Mouse (Mus musculus): ENCODE results near the gene Med4. TPM values are rescaled to one million over a fixed set of nuclear protein-coding genes. Genes with fewer than 3 reads are reported as not detected.

The Med4 gene
- polyA plus RNA-seq, 1 experiment from 2014 or later = 96.3 TPM

GRCm38 (mm10) chr14:73493356-73493755 lies 16.5 kb upstream of the Med4 start:
- Histone ChIP-seq H3K9ac (ENCODE audit: low read depth, low read length) (no peak overlapping the region), H3K4me1 (replicated peaks; ENCODE audit: control insufficient read depth, insufficient read depth, low read length) (no peaks in the 10 kb centered on the region), H3K36me3 (ENCODE audit: control insufficient read depth, insufficient read depth, low read length) (no peaks in the 10 kb centered on the region), H3K4me3 (ENCODE audit: low read depth, low read length) (no peak overlapping the region), H3K9me3 (ENCODE audit: control insufficient read depth, low read length) (no peaks in the 10 kb centered on the region), H3K27ac (ENCODE audit: low read depth, low read length) (no peak overlapping the region), H3K4me2 (replicated peaks; ENCODE audit: low read depth, low read length) (no peak overlapping the region), H3K27me3 (ENCODE audit: control insufficient read depth, insufficient read depth, low read length) (no peaks in the 10 kb centered on the region)
- 95% methylated on average over 6 of the region's 6 CpGs for WGBS
- DNase-seq (ENCODE audit: low spot score) (no peak), ATAC-seq (ENCODE audit: low FRiP score) (no peak)

DNA sequence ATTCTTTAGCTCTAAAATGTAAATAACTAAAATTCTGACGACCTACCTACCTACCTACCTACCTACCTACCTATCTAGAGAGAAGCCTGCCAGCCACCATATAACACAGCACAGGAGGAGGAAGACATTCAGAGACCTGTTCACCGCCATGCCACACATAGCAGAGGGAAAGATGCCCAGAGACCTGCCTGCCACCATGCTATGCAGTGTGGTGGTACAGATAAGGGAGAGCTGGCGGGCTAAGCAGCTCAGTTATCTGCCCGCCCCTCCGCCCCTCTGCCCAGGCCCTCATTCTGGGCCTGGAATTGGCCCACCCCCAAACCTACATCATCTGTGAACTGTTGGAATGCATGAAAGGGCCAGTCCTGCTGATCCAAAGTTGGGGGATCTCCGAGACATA lies 15.7 kb upstream of the Med4 start:
- H3K4me2 ChIP-seq (replicated peaks; ENCODE audit: low read depth, low read length) = no peak overlapping the region
- H3K4me3 ChIP-seq (ENCODE audit: low read depth, low read length) = no peak overlapping the region
- H3K36me3 ChIP-seq (ENCODE audit: control insufficient read depth, insufficient read depth, low read length) = no peaks in the 10 kb centered on the region
- no peak overlapping the region for H3K9ac ChIP-seq (ENCODE audit: low read depth, low read length)
- H3K27ac ChIP-seq (ENCODE audit: low read depth, low read length) = no peak overlapping the region
- ATAC-seq (ENCODE audit: low FRiP score) (no peak), DNase-seq (ENCODE audit: low spot score) (no peak)
- no peaks in the 10 kb centered on the region for H3K9me3 ChIP-seq (ENCODE audit: control insufficient read depth, low read length)
- no peaks in the 10 kb centered on the region for H3K27me3 ChIP-seq (ENCODE audit: control insufficient read depth, insufficient read depth, low read length)
- no peaks in the 10 kb centered on the region for H3K4me1 ChIP-seq (replicated peaks; ENCODE audit: control insufficient read depth, insufficient read depth, low read length)
- 71% methylated on average over 6 of the region's 6 CpGs for WGBS

- Histone ChIP-seq H3K9ac (ENCODE audit: low read depth, low read length) (no peak overlapping the region), H3K9me3 (ENCODE audit: control insufficient read depth, low read length) (no peaks in the 10 kb centered on the region), H3K36me3 (ENCODE audit: control insufficient read depth, insufficient read depth, low read length) (no peaks in the 10 kb centered on the region), H3K4me1 (replicated peaks; ENCODE audit: control insufficient read depth, insufficient read depth, low read length) (no peaks in the 10 kb centered on the region), H3K27me3 (ENCODE audit: control insufficient read depth, insufficient read depth, low read length) (no peaks in the 10 kb centered on the region), H3K27ac (ENCODE audit: low read depth, low read length) (no peak overlapping the region), H3K4me2 (replicated peaks; ENCODE audit: low read depth, low read length) (no peak overlapping the region), H3K4me3 (ENCODE audit: low read depth, low read length) (no peak overlapping the region)
- WGBS = 69% methylated on average over 7 of the region's 7 CpGs
- DNase-seq (ENCODE audit: low spot score) (no peak), ATAC-seq (ENCODE audit: low FRiP score) (no peak)
These were observed 14.1 kb upstream of the Med4 start for GRCm38 (mm10) chr14:73495753-73496152.

DNA sequence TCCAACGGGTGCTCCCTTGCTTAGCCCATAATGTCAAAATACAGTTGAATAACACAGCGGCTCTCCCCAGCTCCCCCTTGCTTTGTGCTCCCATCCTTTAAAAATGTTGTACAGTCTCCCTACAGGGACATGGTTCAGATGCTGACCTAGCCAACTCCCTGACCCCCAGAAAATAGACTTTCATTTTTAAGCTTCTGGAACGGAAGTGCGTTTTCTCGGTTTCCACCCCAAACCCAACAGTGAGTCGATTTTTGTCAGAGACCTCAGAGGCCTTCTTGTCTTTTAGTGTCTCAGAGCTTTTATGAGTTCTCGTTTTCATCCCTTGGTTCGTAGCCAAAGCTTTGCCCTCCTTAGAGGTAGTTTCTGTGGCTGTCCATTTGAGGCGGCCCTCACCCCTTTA lies 8.5 kb upstream of the Med4 start:
- H3K4me3 ChIP-seq (ENCODE audit: low read depth, low read length) = no peak overlapping the region
- no peak overlapping the region for H3K4me2 ChIP-seq (replicated peaks; ENCODE audit: low read depth, low read length)
- H3K9ac ChIP-seq (ENCODE audit: low read depth, low read length) = no peak overlapping the region
- H3K27ac ChIP-seq (ENCODE audit: low read depth, low read length) = no peak overlapping the region
- H3K4me1 ChIP-seq (replicated peaks; ENCODE audit: control insufficient read depth, insufficient read depth, low read length) = no peaks in the 10 kb centered on the region
- DNase-seq (ENCODE audit: low spot score) (no peak), ATAC-seq (ENCODE audit: low FRiP score) (no peak)
- no peaks in the 10 kb centered on the region for H3K36me3 ChIP-seq (ENCODE audit: control insufficient read depth, insufficient read depth, low read length)
- no peaks in the 10 kb centered on the region for H3K9me3 ChIP-seq (ENCODE audit: control insufficient read depth, low read length)
- H3K27me3 ChIP-seq (ENCODE audit: control insufficient read depth, insufficient read depth, low read length) = no peaks in the 10 kb centered on the region
- WGBS = 91% methylated on average over 9 of the region's 9 CpGs

GRCm38 (mm10) chr14:73501721-73502120 lies 8.1 kb upstream of the Med4 start:
- 67% methylated on average over 6 of the region's 6 CpGs for WGBS

DNA sequence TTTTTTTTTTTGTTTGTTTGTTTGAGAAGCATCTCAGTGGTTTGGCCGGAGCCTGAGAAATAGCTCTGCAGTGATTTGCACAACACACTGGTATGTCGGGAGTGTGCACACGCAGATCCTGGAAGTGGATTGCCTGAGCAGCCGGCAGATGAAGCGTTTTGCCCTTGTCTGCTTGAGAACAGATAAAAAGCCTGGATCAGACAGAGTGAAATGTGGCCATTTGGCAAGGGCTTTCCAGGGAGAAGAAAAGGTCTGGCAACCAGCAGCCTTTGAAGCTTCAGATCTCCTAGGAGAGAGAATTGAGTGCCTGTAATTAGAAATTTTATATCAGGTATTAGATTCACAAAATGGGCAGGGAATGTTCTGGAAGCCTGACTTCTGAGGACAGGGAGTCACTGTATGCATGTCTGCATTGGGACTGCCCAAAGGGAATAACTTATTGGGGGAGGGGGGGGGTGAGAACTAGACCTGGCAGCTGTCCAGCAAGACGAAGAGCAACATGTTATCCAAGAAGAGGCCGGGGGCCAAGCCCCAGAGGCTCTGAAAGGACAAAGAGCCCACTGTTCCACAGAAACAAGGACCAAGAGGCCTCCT lies 7.1 kb upstream of the Med4 start:
- peak; percentile 35 for DNase-seq (ENCODE audit: low spot score)
- 58% methylated on average over 7 of the region's 7 CpGs for WGBS

More at GRCm38 (mm10) chr14:73501721-73502120, 8.1 kb upstream of the Med4 start:
- H3K9me3 ChIP-seq (ENCODE audit: control insufficient read depth, low read length) = no peaks in the 10 kb centered on the region
- no peak overlapping the region for H3K4me3 ChIP-seq (ENCODE audit: low read depth, low read length)
- no peak overlapping the region for H3K9ac ChIP-seq (ENCODE audit: low read depth, low read length)
- H3K27ac ChIP-seq (ENCODE audit: low read depth, low read length) = no peak overlapping the region
- no peak for DNase-seq (ENCODE audit: low spot score)
- no peaks in the 10 kb centered on the region for H3K4me1 ChIP-seq (replicated peaks; ENCODE audit: control insufficient read depth, insufficient read depth, low read length)
- no peaks in the 10 kb centered on the region for H3K27me3 ChIP-seq (ENCODE audit: control insufficient read depth, insufficient read depth, low read length)
- ATAC-seq (ENCODE audit: low FRiP score) = no peak
- H3K4me2 ChIP-seq (replicated peaks; ENCODE audit: low read depth, low read length) = no peak overlapping the region
- H3K36me3 ChIP-seq (ENCODE audit: control insufficient read depth, insufficient read depth, low read length) = no peaks in the 10 kb centered on the region

DNA sequence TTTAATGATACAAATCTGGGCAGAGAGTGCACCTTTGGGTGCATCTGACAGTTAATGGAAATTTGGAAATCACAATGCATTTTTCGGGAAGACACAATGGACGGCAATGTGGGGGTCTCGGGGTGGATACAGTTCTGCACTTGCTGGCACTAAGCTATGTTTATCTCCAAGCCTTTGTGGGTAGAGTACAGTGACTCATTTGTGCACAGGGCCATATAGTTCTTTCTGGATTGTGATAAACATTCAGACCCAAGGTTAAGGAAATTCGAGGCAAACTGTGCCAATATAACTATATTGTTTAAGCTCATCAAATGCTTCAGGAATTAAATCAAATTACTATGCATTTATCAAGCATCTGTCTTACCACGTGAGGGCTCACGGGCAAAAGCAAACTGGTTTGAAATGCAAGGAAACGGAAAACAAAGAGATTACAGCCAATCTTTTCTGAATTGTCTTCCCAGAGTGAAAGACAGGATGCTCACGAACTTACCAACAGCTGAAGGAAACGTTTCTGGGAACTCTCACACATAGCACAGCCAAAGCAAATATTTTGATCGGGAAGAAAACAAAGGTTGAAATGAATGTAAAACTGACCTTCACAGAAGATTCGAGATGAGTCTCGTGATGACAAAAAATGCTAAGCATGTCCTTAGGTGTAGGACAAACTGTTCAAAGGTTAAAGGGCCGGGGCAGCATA lies 6.4 kb upstream of the Med4 start:
- Histone ChIP-seq H3K9me3 (ENCODE audit: control insufficient read depth, low read length) (no peaks in the 10 kb centered on the region), H3K9ac (ENCODE audit: low read depth, low read length) (no peak overlapping the region), H3K4me3 (ENCODE audit: low read depth, low read length) (no peak overlapping the region), H3K4me2 (replicated peaks; ENCODE audit: low read depth, low read length) (no peak overlapping the region), H3K36me3 (ENCODE audit: control insufficient read depth, insufficient read depth, low read length) (no peaks in the 10 kb centered on the region), H3K4me1 (replicated peaks; ENCODE audit: control insufficient read depth, insufficient read depth, low read length) (no peaks in the 10 kb centered on the region), H3K27me3 (ENCODE audit: control insufficient read depth, insufficient read depth, low read length) (no peaks in the 10 kb centered on the region), H3K27ac (ENCODE audit: low read depth, low read length) (no peak overlapping the region)
- DNase-seq (ENCODE audit: low spot score) (no peak), ATAC-seq (ENCODE audit: low FRiP score) (0 out of 2 replicates have a peak, but pooled peaks have one; percentile 43)
- WGBS = 69% methylated on average over 13 of the region's 13 CpGs

More for the DNA sequence above, 7.1 kb upstream of the Med4 start:
- H3K27me3 ChIP-seq (ENCODE audit: control insufficient read depth, insufficient read depth, low read length) = no peaks in the 10 kb centered on the region
- H3K4me2 ChIP-seq (replicated peaks; ENCODE audit: low read depth, low read length) = no peak overlapping the region
- H3K9ac ChIP-seq (ENCODE audit: low read depth, low read length) = no peak overlapping the region
- H3K27ac ChIP-seq (ENCODE audit: low read depth, low read length) = no peak overlapping the region
- no peak overlapping the region for H3K4me3 ChIP-seq (ENCODE audit: low read depth, low read length)
- H3K36me3 ChIP-seq (ENCODE audit: control insufficient read depth, insufficient read depth, low read length) = no peaks in the 10 kb centered on the region
- no peaks in the 10 kb centered on the region for H3K4me1 ChIP-seq (replicated peaks; ENCODE audit: control insufficient read depth, insufficient read depth, low read length)
- peak; percentile 61 for ATAC-seq (ENCODE audit: low FRiP score)
- H3K9me3 ChIP-seq (ENCODE audit: control insufficient read depth, low read length) = no peaks in the 10 kb centered on the region

- Histone ChIP-seq H3K27ac (ENCODE audit: low read depth, low read length) (no peak overlapping the region), H3K36me3 (ENCODE audit: control insufficient read depth, insufficient read depth, low read length) (no peaks in the 10 kb centered on the region), H3K9ac (ENCODE audit: low read depth, low read length) (no peak overlapping the region), H3K27me3 (ENCODE audit: control insufficient read depth, insufficient read depth, low read length) (no peaks in the 10 kb centered on the region), H3K4me3 (ENCODE audit: low read depth, low read length) (no peak overlapping the region), H3K4me1 (replicated peaks; ENCODE audit: control insufficient read depth, insufficient read depth, low read length) (no peaks in the 10 kb centered on the region), H3K4me2 (replicated peaks; ENCODE audit: low read depth, low read length) (no peak overlapping the region), H3K9me3 (ENCODE audit: control insufficient read depth, low read length) (no peaks in the 10 kb centered on the region)
- DNase-seq (ENCODE audit: low spot score) (no peak), ATAC-seq (ENCODE audit: low FRiP score) (no peak)
- 65% methylated on average over 8 of the region's 8 CpGs for WGBS
These were observed 3.5 kb upstream of the Med4 start for GRCm38 (mm10) chr14:73506283-73506682.

DNA sequence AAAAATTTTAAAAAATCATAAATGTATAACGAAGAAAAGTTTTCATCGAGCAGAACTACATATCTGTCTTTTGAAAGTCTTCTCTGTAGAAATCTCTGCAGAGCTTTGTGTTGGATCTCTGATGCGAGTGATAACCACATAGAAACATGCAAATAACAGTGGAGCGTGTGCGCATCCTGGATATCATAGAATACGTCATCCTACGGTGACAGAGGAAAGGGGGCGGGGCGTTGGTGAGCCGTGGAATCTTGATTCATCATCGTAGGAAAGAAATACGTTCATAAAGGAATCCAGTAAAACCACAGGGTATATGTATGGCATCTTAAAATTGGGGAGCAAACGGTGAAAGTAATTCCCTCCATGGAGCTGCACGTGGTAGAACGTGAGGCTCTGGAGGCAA lies 2.6 kb upstream of the Med4 start:
- no peaks in the 10 kb centered on the region for H3K4me1 ChIP-seq (replicated peaks; ENCODE audit: control insufficient read depth, insufficient read depth, low read length)
- no peak for DNase-seq (ENCODE audit: low spot score)
- ATAC-seq (ENCODE audit: low FRiP score) = no peak
- H3K4me2 ChIP-seq (replicated peaks; ENCODE audit: low read depth, low read length) = no peak overlapping the region
- no peak overlapping the region for H3K27ac ChIP-seq (ENCODE audit: low read depth, low read length)
- WGBS = 90% methylated on average over 15 of the region's 15 CpGs
- H3K9me3 ChIP-seq (ENCODE audit: control insufficient read depth, low read length) = no peaks in the 10 kb centered on the region
- no peak overlapping the region for H3K9ac ChIP-seq (ENCODE audit: low read depth, low read length)
- H3K27me3 ChIP-seq (ENCODE audit: control insufficient read depth, insufficient read depth, low read length) = no peaks in the 10 kb centered on the region
- no peaks in the 10 kb centered on the region for H3K36me3 ChIP-seq (ENCODE audit: control insufficient read depth, insufficient read depth, low read length)
- no peak overlapping the region for H3K4me3 ChIP-seq (ENCODE audit: low read depth, low read length)
